Mouse (Mus musculus) spleen, adult 2 months (tissue): ENCODE measurements at regions not wholly inside any gene's neighbourhood (a gene's known extent, or its start where the extent isn't known, plus 50 kb on each side); places are given as distances from the start of the nearest gene placed in this dataset.

Experiments
- DNase-seq, 2 experiments: peaks; one replicate each; pipeline versions ENCODE4 v3.0.0 to v3.0.0-alpha.2; 2012 to 2021; ENCODE audit warnings: low spot score in 2 of 2, low read depth in 1 of 2
- H3K27ac ChIP-seq: fragments of 200-500 bp; 2 replicates; pipeline ENCODE4 v1.5.1; 2012; ENCODE audit warnings: low read length, inconsistent platforms; ENCODE audit not compliant: insufficient read depth
- H3K27me3 ChIP-seq: fragments of 200-500 bp; 2 replicates; pipeline ENCODE4 v1.6.1; 2012; ENCODE audit warnings: mild to moderate bottlenecking, moderate library complexity, low read length, inconsistent platforms; ENCODE audit not compliant: control insufficient read depth, insufficient read depth
- H3K36me3 ChIP-seq: fragments of 200-500 bp; 2 replicates; pipeline ENCODE4 v1.6.1; 2012; ENCODE audit warnings: mild to moderate bottlenecking, low read length, inconsistent platforms; ENCODE audit not compliant: control insufficient read depth, insufficient read depth
- H3K4me1 ChIP-seq: fragments of 200-500 bp; 2 replicates; pipeline ENCODE4 v1.6.1; 2011; ENCODE audit warnings: inconsistent platforms; ENCODE audit not compliant: control insufficient read depth, insufficient read depth, insufficient read length
- H3K4me3 ChIP-seq: fragments of 200-500 bp; 2 replicates; pipeline ENCODE4 v1.5.1; 2011; ENCODE audit warnings: mild to moderate bottlenecking, inconsistent platforms; ENCODE audit not compliant: insufficient read depth, insufficient read length; ENCODE audit errors: extremely low read depth
- CTCF ChIP-seq: fragments of 200-500 bp; IDR thresholded peaks from 2 replicates; pipeline ENCODE4 v1.5.1; 2011; ENCODE audit warnings: mild to moderate bottlenecking, inconsistent platforms; ENCODE audit not compliant: insufficient read depth, insufficient read length, insufficient replicate concordance; ENCODE audit errors: extremely low read depth
- POLR2A ChIP-seq: fragments of 200-500 bp; IDR thresholded peaks from 2 replicates; pipeline ENCODE4 v1.6.1; 2011; ENCODE audit warnings: low read depth, low read length, inconsistent platforms
- WGBS: fragments of 180-500 bp; shearing (Covaris S2); methylation state at CpG from one replicate; pipeline ENCODE4 v1.1.7; 2018; 5-methylcytosine and 5-hydroxymethylcytosine counted together

- 34% methylated on average over 6 of the region's 6 CpGs for WGBS
- no peaks in the 10 kb centered on the region for H3K36me3 ChIP-seq
- H3K27ac ChIP-seq: no peak overlapping the region
- DNase-seq: no peak
- TF ChIP-seq POLR2A (no peak), CTCF (no peak)
- H3K27me3 ChIP-seq: no peaks in the 10 kb centered on the region
- no peak overlapping the region for H3K4me3 ChIP-seq
- no peaks in the 10 kb centered on the region for H3K4me1 ChIP-seq
These were observed 65.5 kb upstream of the Fam98a start for GRCm38 (mm10) chr17:75617280-75617679.

GRCm38 (mm10) chr17:75615335-75615734 is 63.6 kb upstream of the Fam98a start:
- H3K4me3 ChIP-seq: no peak overlapping the region
- H3K27ac ChIP-seq: no peak overlapping the region
- no peaks in the 10 kb centered on the region for H3K4me1 ChIP-seq
- no peaks in the 10 kb centered on the region for H3K36me3 ChIP-seq
- WGBS: 74% methylated on average over 2 of the region's 2 CpGs
- no peaks in the 10 kb centered on the region for H3K27me3 ChIP-seq
- TF ChIP-seq POLR2A (no peak), CTCF (no peak)
- peak in 1 of 2 experiments; percentile 10 for DNase-seq

- Histone ChIP-seq H3K27ac (no peak overlapping the region), H3K4me3 (no peak overlapping the region), H3K36me3 (no peaks in the 10 kb centered on the region), H3K27me3 (no peaks in the 10 kb centered on the region; the same call in 1 of the 2 replicates), H3K4me1 (no peaks in the 10 kb centered on the region)
- 65% methylated on average over 4 of the region's 4 CpGs for WGBS
- DNase-seq: no peak
- TF ChIP-seq POLR2A: no peak
- no peak for TF ChIP-seq CTCF
These were observed 51.8 kb upstream of the Fam98a start for GRCm38 (mm10) chr17:75603417-75604086.
